Mouse (Mus musculus) thymus, adult 2 months (tissue): ENCODE data around the gene Crybg3. TPM values are rescaled to one million over a fixed set of nuclear protein-coding genes. Genes with fewer than 3 reads are reported as not detected.

ENCODE experiments used
- DNase-seq: peaks from one replicate; pipeline ENCODE4 v3.0.0; 2021
- H3K27ac ChIP-seq: fragments of 200-500 bp; 2 replicates; pipeline ENCODE4 v1.5.1; 2012; ENCODE audit warnings: low read length, control low read depth; ENCODE audit not compliant: control insufficient read depth, insufficient read depth
- H3K27me3 ChIP-seq: fragments of 200-500 bp; 2 replicates; pipeline ENCODE4 v1.6.1; 2012; ENCODE audit warnings: mild to moderate bottlenecking, low read length, moderate library complexity, mixed read lengths; ENCODE audit not compliant: control insufficient read depth, insufficient read depth
- H3K36me3 ChIP-seq: fragments of 200-500 bp; 2 replicates; pipeline ENCODE4 v1.6.1; 2012; ENCODE audit warnings: mild to moderate bottlenecking, low read length, moderate library complexity; ENCODE audit not compliant: control insufficient read depth, insufficient read depth
- H3K4me1 ChIP-seq: fragments of 200-500 bp; replicated peaks from 2 replicates; pipeline ENCODE4 v1.6.1; 2012; ENCODE audit warnings: low read length; ENCODE audit not compliant: control insufficient read depth, insufficient read depth
- H3K4me3 ChIP-seq: fragments of 200-500 bp; 2 replicates; pipeline ENCODE4 v1.5.1; 2012; ENCODE audit warnings: mild to moderate bottlenecking, low read length, control low read depth, moderate library complexity; ENCODE audit not compliant: control insufficient read depth, insufficient read depth
- CTCF ChIP-seq: fragments of 200-500 bp; IDR thresholded peaks from 2 replicates; pipeline ENCODE4 v1.5.1; 2012; ENCODE audit warnings: mild to moderate bottlenecking, control low read depth, low read length, moderate library complexity, borderline replicate concordance; ENCODE audit not compliant: control insufficient read depth, poor library complexity, insufficient read depth; ENCODE audit errors: extremely low read depth
- POLR2A ChIP-seq: fragments of 200-500 bp; IDR thresholded peaks from 2 replicates; pipeline ENCODE4 v1.6.1; 2012; ENCODE audit warnings: mild to moderate bottlenecking, low read length, control low read depth, moderate library complexity; ENCODE audit not compliant: control insufficient read depth, poor library complexity, insufficient read depth; ENCODE audit errors: extremely low read depth
- WGBS: fragments of 180-500 bp; shearing (Covaris S2); methylation state at CpG from one replicate; pipeline ENCODE4 v1.1.7; 2018; 5-methylcytosine and 5-hydroxymethylcytosine counted together
- polyA plus RNA-seq: library from polyadenylated mRNA; depleted of rRNA; stranded (reverse); fragments of >200 nt; gene quantifications from 2 replicates; pipeline ENCODE4 v1.2.3, GENCODE M21; 2012

Crybg3 gene
- polyA plus RNA-seq, 1 experiment, result 1.0 TPM

DNA sequence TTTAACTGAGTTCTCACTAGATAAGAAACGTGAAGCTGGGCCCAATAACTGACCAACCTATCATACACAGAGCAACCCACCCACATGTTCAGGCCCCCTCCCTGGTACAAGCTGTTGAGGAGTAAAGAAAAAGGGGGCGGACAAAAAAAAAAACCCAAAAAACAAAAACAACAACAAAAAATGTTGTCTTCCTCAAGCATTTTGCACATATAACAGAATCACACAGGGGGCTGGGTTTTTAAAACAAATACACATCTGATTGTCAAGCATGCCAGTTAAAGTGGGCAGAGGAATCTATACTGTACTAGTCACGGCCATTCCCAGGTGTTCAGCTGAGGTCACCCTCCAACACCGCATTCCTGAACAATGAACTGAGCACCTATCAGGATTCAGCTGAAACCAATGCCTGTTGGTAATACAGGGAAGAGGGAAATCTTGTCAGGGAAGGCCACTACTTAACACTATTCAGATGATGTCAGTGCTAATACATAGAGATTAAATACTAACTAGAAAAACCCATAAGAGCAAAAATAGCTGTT lies 15.0 kb downstream of the Crybg3 start:
- H3K27ac ChIP-seq, result no peak overlapping the region
- 95% methylated on average over 4 of the region's 4 CpGs for WGBS

DNA sequence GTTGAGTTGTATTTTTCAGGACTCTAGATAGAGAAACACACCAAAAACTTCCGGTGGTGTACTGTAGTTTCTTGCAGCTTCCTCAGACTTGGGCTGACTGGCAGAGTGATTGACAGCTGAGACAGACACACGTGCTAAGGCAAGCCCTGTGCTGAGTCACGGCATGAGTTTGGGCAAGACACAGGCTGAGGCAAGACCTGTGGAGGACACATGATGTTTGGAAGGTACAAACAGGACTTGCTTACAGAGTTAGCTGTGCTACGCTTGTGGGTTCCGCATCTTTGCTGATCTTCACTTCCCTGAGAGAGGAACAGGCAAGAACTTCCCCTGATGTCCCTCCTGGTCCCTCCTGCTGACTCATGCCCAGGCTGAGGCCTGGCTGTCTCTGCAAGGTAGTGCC lies 17.3 kb downstream of the Crybg3 start:
- 75% methylated on average over 5 of the region's 5 CpGs for WGBS
- Histone ChIP-seq H3K27me3 (no peaks in the 10 kb centered on the region), H3K4me1 (no peaks in the 10 kb centered on the region), H3K4me3 (no peak overlapping the region), H3K36me3 (no peaks in the 10 kb centered on the region), H3K27ac (no peak overlapping the region)
- DNase-seq, result no peak
- TF ChIP-seq POLR2A, result no peak
- no peak for TF ChIP-seq CTCF

More for the DNA sequence above, 15.0 kb downstream of the Crybg3 start:
- H3K27me3 ChIP-seq, result no peaks in the 10 kb centered on the region
- no peaks in the 10 kb centered on the region for H3K36me3 ChIP-seq
- no peaks in the 10 kb centered on the region for H3K4me1 ChIP-seq
- DNase-seq, result no peak
- no peak overlapping the region for H3K4me3 ChIP-seq
- no peak for TF ChIP-seq CTCF
- no peak for TF ChIP-seq POLR2A

DNA sequence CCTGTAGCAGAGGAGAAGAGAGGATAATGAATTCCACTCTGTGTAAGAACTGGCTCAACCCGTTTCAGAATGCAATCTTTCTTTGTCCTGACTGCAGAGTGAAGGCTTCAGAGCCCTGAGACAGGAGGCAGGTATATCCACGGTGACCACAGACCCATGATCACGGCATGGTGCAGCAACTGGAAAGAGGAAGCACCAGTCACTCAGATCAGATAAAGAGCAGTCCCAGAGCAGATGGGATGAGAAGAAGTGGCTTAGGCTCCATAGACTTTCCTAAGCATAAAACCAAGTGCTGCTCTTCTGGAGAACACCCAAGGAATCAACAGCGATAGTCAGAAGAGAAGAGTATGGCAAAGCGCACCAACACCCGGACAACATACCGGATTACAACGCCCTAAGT lies 21.5 kb downstream of the Crybg3 start:
- DNase-seq, result no peak
- Histone ChIP-seq H3K27ac (no peak overlapping the region), H3K4me3 (no peak overlapping the region), H3K36me3 (no peaks in the 10 kb centered on the region), H3K27me3 (no peaks in the 10 kb centered on the region), H3K4me1 (no peaks in the 10 kb centered on the region)
- TF ChIP-seq CTCF, result no peak
- TF ChIP-seq POLR2A, result no peak
- 62% methylated on average over 8 of the region's 8 CpGs for WGBS

GRCm38 (mm10) chr16:59573961-59574360 lies 26.8 kb downstream of the Crybg3 start:
- no peak for TF ChIP-seq CTCF
- no peak for TF ChIP-seq POLR2A
- 94% methylated on average over 11 of the region's 11 CpGs for WGBS
- no peak overlapping the region for H3K4me3 ChIP-seq

GRCm38 (mm10) chr16:59572685-59573084 lies 28.1 kb downstream of the Crybg3 start:
- TF ChIP-seq POLR2A (no peak), CTCF (no peak)
- Histone ChIP-seq H3K4me1 (no peaks in the 10 kb centered on the region), H3K36me3 (no peaks in the 10 kb centered on the region), H3K4me3 (no peak overlapping the region), H3K27ac (no peak overlapping the region), H3K27me3 (no peaks in the 10 kb centered on the region)
- no peak for DNase-seq
- WGBS, result 93% methylated on average over 3 of the region's 3 CpGs

More at GRCm38 (mm10) chr16:59573961-59574360, 26.8 kb downstream of the Crybg3 start:
- no peak for DNase-seq
- no peaks in the 10 kb centered on the region for H3K36me3 ChIP-seq
- no peak overlapping the region for H3K27ac ChIP-seq
- no peaks in the 10 kb centered on the region for H3K27me3 ChIP-seq
- no peaks in the 10 kb centered on the region for H3K4me1 ChIP-seq

GRCm38 (mm10) chr16:59570807-59571206 lies 30.0 kb downstream of the Crybg3 start:
- no peak for DNase-seq
- Histone ChIP-seq H3K27me3 (no peaks in the 10 kb centered on the region), H3K36me3 (no peaks in the 10 kb centered on the region), H3K4me3 (no peak overlapping the region), H3K4me1 (no peaks in the 10 kb centered on the region), H3K27ac (no peak overlapping the region)
- WGBS, result 91% methylated on average over 8 of the region's 8 CpGs
- TF ChIP-seq POLR2A (no peak), CTCF (no peak)

- no peaks in the 10 kb centered on the region for H3K36me3 ChIP-seq
- no peak for TF ChIP-seq CTCF
- no peak for TF ChIP-seq POLR2A
- no peak for DNase-seq
- WGBS, result 90% methylated on average over 8 of the region's 8 CpGs
- no peak overlapping the region for H3K27ac ChIP-seq
- H3K4me1 ChIP-seq, result no peaks in the 10 kb centered on the region
- no peak overlapping the region for H3K4me3 ChIP-seq
- no peaks in the 10 kb centered on the region for H3K27me3 ChIP-seq
These were observed 30.9 kb downstream of the Crybg3 start for GRCm38 (mm10) chr16:59569837-59570236.
